In genomic region chr4:46345056-46345772, GRCm38 (mm10) we compare ENCODE assay signal across 9 mouse cellular contexts. TPM values are rescaled to one million over a fixed set of nuclear protein-coding genes. Genes with fewer than 3 reads are reported as not detected.
DNase-seq lines count a peak whose midpoint lies in the region; ATAC-seq and TF ChIP-seq lines count a peak whose summit lies in the region.
"Had no signal": no experiment of that assay in that cellular context is flagged by ENCODE, and none has a peak within 500 bp of the region (broad histone marks: within the 10 kb centered on the region; RNA-seq: fewer than 3 reads in every experiment).

No protein-coding gene starts in this region.

- no peak for TF ChIP-seq CTCF in lung, postnatal 0 days (IDR thresholded peaks at IDR 0.05)
- no peak for TF ChIP-seq CTCF in small intestine, adult 2 months (IDR thresholded peaks at IDR 0.05; ENCODE audit: extremely low read depth, insufficient read length, insufficient replicate concordance, low read depth, low read length)

- no peak for DNase-seq in lung, postnatal 0 days (ENCODE audit: low spot score)
- no peak for DNase-seq in lung, postnatal 4 days
- DNase-seq in embryonic facial prominence, embryonic 14.5 days (ENCODE audit: low spot score) = no peak
- DNase-seq in layer of hippocampus, adult 8-10 months (ENCODE audit: low spot score in 2 of 2) = no peak
- DNase-seq in spleen, postnatal 36 days (ENCODE audit: low spot score in 2 of 2) = no peak
- DNase-seq in thymus, postnatal 36 days = no peak

- no peaks in the 10 kb centered on the region; the same call in 1 of the 2 replicates for H3K4me1 ChIP-seq in lung, postnatal 0 days (ENCODE audit: insufficient read depth, low read depth, low read length)
- no peaks in the 10 kb centered on the region; the same call in 1 of the 2 replicates for H3K4me1 ChIP-seq in embryonic facial prominence, embryonic 14.5 days (ENCODE audit: control insufficient read depth, insufficient read depth, low read length)
- 0 out of 2 replicates have a peak, but pooled peaks cover 12% of the 10 kb centered on the region for H3K4me1 ChIP-seq in limb, embryonic 12.5 days (replicated peaks)
- peaks cover 5% of the 10 kb centered on the region; the same call in 1 of the 2 replicates for H3K4me1 ChIP-seq in small intestine, adult 2 months (ENCODE audit: control insufficient read depth, insufficient read depth, insufficient read length, low read length)

- WGBS in lung, postnatal 0 days = 5% methylated on average over 59 of the region's 67 CpGs
- 3% methylated on average over 39 of the region's 67 CpGs for WGBS in embryonic facial prominence, embryonic 14.5 days
- 2% methylated on average over 67 of the region's 67 CpGs for WGBS in limb, embryonic 12.5 days
- WGBS in small intestine, adult 2 months = 6% methylated on average over 67 of the region's 67 CpGs

- no peak overlapping the region for H3K9ac ChIP-seq in lung, postnatal 0 days (replicated peaks; ENCODE audit: low read depth)
- H3K9ac ChIP-seq in embryonic facial prominence, embryonic 14.5 days (ENCODE audit: low read depth, low read length) = peak overlapping the region; percentile 30
- no peak overlapping the region for H3K9ac ChIP-seq in limb, embryonic 12.5 days (replicated peaks)

- no peak for TF ChIP-seq EP300 in lung, postnatal 0 days (IDR thresholded peaks at IDR 0.05)

- H3K36me3 ChIP-seq in lung, postnatal 0 days (ENCODE audit: insufficient read depth, low read length) = no peaks in the 10 kb centered on the region
- H3K36me3 ChIP-seq in embryonic facial prominence, embryonic 14.5 days (ENCODE audit: control insufficient read depth, insufficient read depth, low read length) = no peaks in the 10 kb centered on the region
- no peaks in the 10 kb centered on the region for H3K36me3 ChIP-seq in limb, embryonic 12.5 days
- H3K36me3 ChIP-seq in small intestine, adult 2 months (ENCODE audit: control insufficient read depth, insufficient read depth, low read length) = no peaks in the 10 kb centered on the region

- peak overlapping the region; percentile 34 for H3K4me3 ChIP-seq in lung, postnatal 0 days (ENCODE audit: low read depth, low read length)
- peak overlapping the region; percentile 43 for H3K4me3 ChIP-seq in embryonic facial prominence, embryonic 14.5 days (ENCODE audit: low read depth, low read length)
- peak overlapping the region; percentile 38; the same call in 1 of the 2 replicates for H3K4me3 ChIP-seq in limb, embryonic 12.5 days (replicated peaks)
- H3K4me3 ChIP-seq in small intestine, adult 2 months (ENCODE audit: low read depth, low read length) = 0 out of 2 replicates have a peak overlapping the region, but pooled peaks have one; percentile 38

- no peak for ATAC-seq in lung, postnatal 0 days
- ATAC-seq in embryonic facial prominence, embryonic 14.5 days (ENCODE audit: low read depth) = no peak
- peak; percentile 55; the same call in 1 of the 2 replicates for ATAC-seq in limb, embryonic 12.5 days (ENCODE audit: insufficient number of reproducible peaks, insufficient read depth, low FRiP score, low TSS enrichment, low read depth)

- no peak overlapping the region for H3K27ac ChIP-seq in lung, postnatal 0 days (ENCODE audit: low read length)
- no peak overlapping the region for H3K27ac ChIP-seq in embryonic facial prominence, embryonic 14.5 days (replicated peaks; ENCODE audit: low read depth, low read length)
- no peak overlapping the region for H3K27ac ChIP-seq in limb, embryonic 12.5 days
- no peak overlapping the region for H3K27ac ChIP-seq in small intestine, adult 2 months (ENCODE audit: insufficient read depth, low read depth, low read length)
- H3K27ac ChIP-seq: macrophage had no signal

- no peak for TF ChIP-seq POLR2A in small intestine, adult 2 months (IDR thresholded peaks at IDR 0.05; ENCODE audit: low read depth, low read length)

- H3K9me3 ChIP-seq in lung, postnatal 0 days (ENCODE audit: low read length) = no peaks in the 10 kb centered on the region
- no peaks in the 10 kb centered on the region for H3K9me3 ChIP-seq in embryonic facial prominence, embryonic 14.5 days (ENCODE audit: control insufficient read depth, low read length)
- H3K9me3 ChIP-seq in limb, embryonic 12.5 days = no peaks in the 10 kb centered on the region

- H3K27me3 ChIP-seq in lung, postnatal 0 days (replicated peaks; ENCODE audit: insufficient read depth, low read length) = peaks cover 89% of the 10 kb centered on the region
- H3K27me3 ChIP-seq in embryonic facial prominence, embryonic 14.5 days (replicated peaks; ENCODE audit: control insufficient read depth, insufficient read depth, low read length) = peaks cover 97% of the 10 kb centered on the region
- H3K27me3 ChIP-seq in limb, embryonic 12.5 days = peaks cover 97% of the 10 kb centered on the region
- peaks cover 76% of the 10 kb centered on the region for H3K27me3 ChIP-seq in small intestine, adult 2 months (ENCODE audit: control insufficient read depth, insufficient read depth, low read length)

- peak overlapping the region; percentile 54 for H3K4me2 ChIP-seq in lung, postnatal 0 days (replicated peaks; ENCODE audit: low read depth, low read length)
- peak overlapping the region; percentile 58 for H3K4me2 ChIP-seq in embryonic facial prominence, embryonic 14.5 days (ENCODE audit: low read depth, low read length)
- peak overlapping the region; percentile 52 for H3K4me2 ChIP-seq in limb, embryonic 12.5 days

RNA-seq across cellular contexts. Expression of gene Foxe1, which starts 1.8 kb away (rescaled TPM):
- polyA plus RNA-seq in lung, postnatal 0 days (2015; fragmentation: Nextera tagmentation; extraction: Ambion mirVana) = not detected in 2 replicates
- 1.6 and 1.7 TPM in 2 replicates for polyA plus RNA-seq in embryonic facial prominence, embryonic 14.5 days (2014; fragmentation: Nextera tagmentation; extraction: Ambion mirVana)
- polyA plus RNA-seq in limb, embryonic 12.5 days (2016; fragmentation: Nextera tagmentation; extraction: Ambion mirVana) = not detected in 2 replicates
- polyA plus RNA-seq in small intestine, adult 2 months (2012; rRNA removed) = 0.04 TPM in 1 of 2 replicates, not detected in the other
- not detected for total RNA-seq in layer of hippocampus, adult 8-10 months (2022)
- polyA plus RNA-seq: macrophage had no signal

RNA-seq across cellular contexts. Expression of gene Trmo, which starts 44.0 kb away (rescaled TPM):
- 8.2 and 8.3 TPM in 2 replicates for polyA plus RNA-seq in lung, postnatal 0 days (2015; fragmentation: Nextera tagmentation; extraction: Ambion mirVana)
- polyA plus RNA-seq in embryonic facial prominence, embryonic 14.5 days (2014; fragmentation: Nextera tagmentation; extraction: Ambion mirVana) = 8.8 and 10.0 TPM in 2 replicates
- polyA plus RNA-seq in limb, embryonic 12.5 days (2016; fragmentation: Nextera tagmentation; extraction: Ambion mirVana) = 8.8 and 9.0 TPM in 2 replicates
- polyA plus RNA-seq in small intestine, adult 2 months (2012; rRNA removed) = 2.0 and 3.1 TPM in 2 replicates
- 1 to 10 TPM; 4.8 to 6.9 (median 5.6) TPM for total RNA-seq in layer of hippocampus, adult 8-10 months (2022)
